Mouse (Mus musculus): ENCODE measurements at regions not wholly inside any gene's neighbourhood (a gene's known extent, or its start where the extent isn't known, plus 50 kb on each side); places are given as distances from the start of the nearest gene placed in this dataset.

- TF ChIP-seq CTCF (IDR thresholded peaks at IDR 0.05; ENCODE audit: low read depth, low read length) (no peak), POLR2A (IDR thresholded peaks at IDR 0.05; ENCODE audit: borderline replicate concordance, low read depth, low read length) (no peak)
These were observed 208.2 kb upstream of the Far2 start for GRCm38 (mm10) chr6:147838846-147839245.

Measured in bone marrow macrophage, adult 2 months (primary cell).